Mouse (Mus musculus) gastrocnemius, adult 8-10 months (tissue): ENCODE measurements around the gene Snx18. TPM values are rescaled to one million over a fixed set of nuclear protein-coding genes. Genes with fewer than 3 reads are reported as not detected.

ENCODE experiments used
- DNase-seq, 2 experiments: peaks; one replicate each; pipeline ENCODE4 v3.0.0; 2022; ENCODE audit warnings: low spot score in 2 of 2
- total RNA-seq, 4 experiments: library from RNA; stranded (reverse); gene quantifications; 2 replicates each; pipeline ENCODE4 v1.2.4; 2022

Gene Snx18
- total RNA-seq, 4 experiments from 2014 or later: 7.6 to 10.2 (median 8.0) TPM

DNA sequence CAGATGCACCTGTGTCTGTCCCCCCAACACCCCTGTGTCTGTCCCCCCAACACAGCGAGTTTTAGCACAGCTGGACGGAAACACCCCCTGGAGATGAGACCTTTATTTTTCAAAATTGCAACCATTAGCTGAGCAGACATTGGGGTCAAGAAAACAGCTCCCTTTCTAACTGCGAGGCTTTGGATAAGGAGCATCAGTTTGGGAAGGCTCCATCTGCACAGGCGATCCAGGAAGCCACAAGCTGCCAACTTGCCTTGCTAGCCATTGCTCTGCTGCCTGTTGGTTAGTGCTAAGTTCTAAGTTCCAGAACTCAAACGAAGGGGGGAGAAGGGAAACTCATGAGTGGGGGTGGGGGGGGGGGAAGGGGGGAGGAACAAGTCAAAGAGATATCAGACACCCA is 51.4 kb downstream of the Snx18 start:
- DNase-seq: no peak

DNA sequence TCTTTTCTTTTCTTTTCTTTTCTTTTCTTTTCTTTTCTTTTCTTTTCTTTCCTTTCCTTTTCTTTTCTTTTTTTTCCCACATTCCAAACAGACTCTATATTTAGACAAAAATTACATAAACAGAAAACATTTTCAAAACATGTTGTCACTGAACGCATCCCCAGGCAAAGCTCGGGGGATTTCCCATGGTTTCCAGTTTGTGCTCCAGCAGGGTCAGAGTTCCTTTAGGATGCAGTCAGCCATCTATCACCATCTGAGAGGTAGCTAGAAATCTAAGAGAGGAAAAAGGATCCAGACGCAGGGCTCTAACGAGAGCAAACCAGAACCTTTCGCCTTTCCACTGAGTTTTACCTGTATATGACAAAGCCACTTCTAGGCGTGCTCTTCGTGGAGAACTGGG is 52.0 kb downstream of the Snx18 start:
- no peak for DNase-seq

DNA sequence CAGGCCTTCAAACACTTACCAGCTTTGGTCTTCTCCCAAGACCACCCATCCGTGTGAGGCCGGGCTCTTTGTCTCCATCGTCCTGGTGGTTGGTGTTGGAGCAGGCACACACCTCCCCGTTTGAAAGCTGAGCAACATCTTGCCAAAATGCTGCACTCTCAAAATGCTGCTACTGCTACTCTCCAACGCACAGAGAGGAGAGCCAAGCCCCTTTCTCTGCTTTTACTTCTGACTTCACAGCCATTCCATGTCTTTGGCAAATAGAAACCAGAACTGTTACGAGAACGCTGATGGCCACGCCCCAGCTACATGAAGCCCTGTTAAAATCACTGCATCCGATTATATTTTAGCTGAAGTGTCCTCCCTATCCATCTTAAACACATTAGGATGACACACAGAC is 58.7 kb downstream of the Snx18 start:
- no peak for DNase-seq

- DNase-seq: no peak
Measured at GRCm38 (mm10) chr13:113556538-113556937, 61.8 kb downstream of the Snx18 start.

DNA sequence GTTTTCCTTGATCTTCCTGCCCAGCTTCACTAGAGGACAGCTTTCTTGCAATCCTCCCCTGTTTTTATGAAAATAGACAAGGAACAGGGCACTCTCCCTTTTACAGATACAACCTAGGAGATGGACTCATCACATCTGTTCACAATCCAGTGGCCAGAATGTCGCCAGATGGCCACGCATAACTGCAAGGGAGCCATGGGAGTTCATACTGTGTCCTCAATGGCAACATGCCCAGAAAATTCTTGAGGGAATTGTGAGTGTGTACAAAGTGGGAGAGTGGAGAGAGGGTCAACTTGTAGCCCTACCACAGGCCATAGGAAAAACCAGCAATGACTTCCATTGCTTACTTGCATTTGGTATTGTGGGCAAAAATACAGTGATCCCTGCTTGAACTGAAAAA is 63.1 kb downstream of the Snx18 start:
- DNase-seq: peak; percentile 29 to 48

GRCm38 (mm10) chr13:113553603-113554230 is 64.6 kb downstream of the Snx18 start:
- no peak for DNase-seq

DNA sequence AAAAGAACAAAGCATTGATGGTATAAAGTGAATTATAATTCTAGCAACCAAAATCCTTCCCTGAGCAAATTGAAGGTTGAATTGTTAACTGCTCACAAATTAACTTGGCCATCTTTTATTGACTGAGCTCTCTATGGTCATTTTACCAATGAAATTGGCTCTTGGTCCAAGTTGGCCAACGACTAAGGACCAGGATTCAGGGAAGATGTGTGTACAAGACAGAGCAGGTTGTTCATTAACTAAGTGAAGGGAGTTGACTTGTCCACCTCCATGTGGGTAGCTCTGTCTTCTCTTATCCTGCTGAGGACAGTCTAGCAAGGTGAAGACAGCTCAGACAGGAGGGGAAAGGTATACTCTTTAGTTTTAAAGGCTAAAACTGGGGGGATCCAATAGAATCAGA is 66.0 kb downstream of the Snx18 start:
- DNase-seq: no peak

- DNase-seq: no peak
Measured at GRCm38 (mm10) chr13:113550866-113551565, 67.3 kb downstream of the Snx18 start.

DNA sequence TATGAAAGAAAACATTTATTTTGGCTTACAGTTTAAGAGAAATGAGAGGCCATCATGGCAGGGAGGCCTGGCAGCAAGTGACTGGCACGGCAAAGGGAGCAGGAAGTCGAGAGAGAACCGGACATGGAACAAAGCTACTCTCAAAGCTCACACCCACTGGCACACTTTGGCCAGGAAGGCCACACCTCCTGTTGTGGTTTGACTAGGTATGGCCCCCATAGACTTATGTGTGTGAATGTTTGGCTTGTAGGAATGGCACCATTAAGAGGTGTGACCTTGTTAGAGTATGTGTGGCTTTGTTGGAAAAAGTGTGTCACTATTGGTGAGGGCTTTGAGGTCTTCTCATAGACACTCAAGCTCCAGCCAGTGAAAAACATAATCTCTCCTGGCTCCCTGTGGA is 69.3 kb downstream of the Snx18 start:
- DNase-seq: no peak

- DNase-seq: no peak
Measured at GRCm38 (mm10) chr13:113547807-113548426, 70.4 kb downstream of the Snx18 start.

DNA sequence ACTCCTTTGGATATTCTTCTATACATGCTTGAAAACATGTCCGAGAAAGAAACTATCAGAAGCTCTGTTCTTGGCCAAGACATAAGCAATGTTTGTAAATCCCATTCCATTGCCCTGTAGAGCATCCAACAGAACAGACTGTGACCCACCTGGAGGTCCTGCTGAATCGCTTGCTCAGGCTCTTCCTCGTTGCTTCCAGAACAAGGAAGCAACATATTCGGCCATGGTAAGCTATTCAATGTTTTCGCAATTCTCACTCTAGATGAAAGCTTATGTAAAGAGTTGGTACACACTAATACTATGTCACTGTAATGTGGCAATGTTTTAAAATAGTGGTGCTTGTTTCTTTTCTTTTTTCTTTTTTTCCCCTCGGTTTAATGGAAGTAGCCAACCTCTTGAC is 76.0 kb downstream of the Snx18 start:
- no peak for DNase-seq

Other genes starting within 250 kb of the Snx18 start
- gene Hspb3, start 45.1 kb upstream of the Snx18 start, total RNA-seq: 10 to 100 TPM; 37.4 to 60.4 (median 51.8) TPM
- 1 to 10 TPM; 2.0 to 5.0 (median 3.4) TPM for gene Arl15, start 175.9 kb upstream of the Snx18 start, total RNA-seq